Mouse (Mus musculus): Measurements from ENCODE around the gene Il6st.

DNA sequence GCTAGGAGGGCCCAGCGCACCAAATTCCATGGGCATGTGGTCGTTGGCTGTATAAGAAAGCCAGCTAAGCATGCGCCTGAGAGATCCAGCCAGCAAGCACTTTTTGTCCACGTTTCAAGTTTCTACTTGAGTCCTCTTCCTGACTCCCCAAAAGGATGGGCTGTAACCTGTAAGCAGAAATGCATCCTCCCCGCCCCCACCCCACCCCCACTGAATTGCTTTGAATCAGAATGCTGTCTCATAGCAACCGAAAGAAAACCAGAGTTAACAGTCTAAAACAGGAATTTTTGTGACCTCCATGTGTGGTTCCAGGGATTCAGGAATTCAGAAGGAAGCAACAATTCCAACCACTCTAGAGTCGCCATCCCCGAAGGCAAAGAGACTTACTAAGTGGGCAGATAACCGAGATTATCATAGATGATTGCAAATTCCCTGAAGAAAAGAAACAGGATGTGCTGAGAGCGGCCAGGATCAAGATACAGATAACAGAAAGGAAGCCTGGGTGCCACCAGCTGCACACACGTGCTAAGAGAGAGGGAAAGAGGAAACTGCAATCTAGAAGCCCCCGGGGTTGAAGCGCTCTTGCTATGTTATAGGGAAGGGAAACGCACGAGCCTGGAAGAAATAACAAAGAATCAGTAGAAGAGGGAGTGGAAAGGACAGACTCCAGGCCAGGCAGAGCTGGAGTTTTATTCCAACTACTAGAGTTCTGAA, 24.6 kb upstream of the Il6st start:
- TF ChIP-seq CTCF (conservative IDR thresholded peaks at IDR 0.05; ENCODE audit: insufficient read depth, insufficient read length, low read depth, low read length) (no peak), POLR2A (IDR thresholded peaks at IDR 0.05; ENCODE audit: low read depth, low read length) (no peak)
